Mouse (Mus musculus) hindbrain, postnatal 0 days (tissue): ENCODE results near the gene Patl1. TPM values are rescaled to one million over a fixed set of nuclear protein-coding genes. Genes with fewer than 3 reads are reported as not detected.
"Not testable (repeated sequence)": the region's sequence is repeated elsewhere in the genome, so short reads cannot be mapped to it uniquely, and the experiment has no call there.

Experiments
- ATAC-seq: fragments of 200-750 bp; cut with Nextera tagmentation; 2 replicates; pipeline ENCODE4 v1.8.0; 2017; ENCODE audit warnings: mild to moderate bottlenecking, moderate TSS enrichment, moderate library complexity
- DNase-seq: peaks from one replicate; pipeline ENCODE4 v3.0.0-alpha.2; 2015; ENCODE audit warnings: low spot score
- H3K27ac ChIP-seq: fragments of 300-500 bp; sonication (generic); 2 replicates; pipeline ENCODE4 v1.5.1; 2014; ENCODE audit warnings: mild to moderate bottlenecking
- H3K27me3 ChIP-seq: fragments of 300-500 bp; sonication (generic); 2 replicates; pipeline ENCODE4 v1.6.1; 2014; ENCODE audit warnings: low read length, mixed read lengths; ENCODE audit not compliant: insufficient read depth
- H3K36me3 ChIP-seq: fragments of 300-500 bp; sonication (generic); 2 replicates; pipeline ENCODE4 v1.6.1; 2014; ENCODE audit warnings: low read length, mixed read lengths; ENCODE audit not compliant: insufficient read depth
- H3K4me1 ChIP-seq: fragments of 300-500 bp; sonication (generic); 2 replicates; pipeline ENCODE4 v1.6.1; 2014; ENCODE audit warnings: antibody characterized with exemption, low read length, mixed read lengths; ENCODE audit not compliant: insufficient read depth
- H3K4me2 ChIP-seq: fragments of 300-500 bp; sonication (generic); 2 replicates; pipeline ENCODE4 v1.6.1; 2014; ENCODE audit warnings: low read depth, mild to moderate bottlenecking, low read length, moderate library complexity, mixed read lengths
- H3K4me3 ChIP-seq: fragments of 300-500 bp; sonication (generic); 2 replicates; pipeline ENCODE4 v1.5.1; 2014; ENCODE audit warnings: low read length
- H3K9ac ChIP-seq: fragments of 300-500 bp; sonication (generic); replicated peaks from 2 replicates; pipeline ENCODE4 v1.6.1; 2014; ENCODE audit warnings: mild to moderate bottlenecking, low read length, moderate library complexity, mixed read lengths
- H3K9me3 ChIP-seq: fragments of 300-500 bp; sonication (generic); 2 replicates; pipeline ENCODE4 v1.6.1; 2016; ENCODE audit warnings: low read length, mixed read lengths
- CTCF ChIP-seq: IDR thresholded peaks from 2 replicates; pipeline ENCODE4 v1.5.1; 2016; ENCODE audit warnings: antibody characterized with exemption, control low read depth, low read depth
- WGBS: fragments of 180-500 bp; shearing (Covaris S2); extraction: QIAGEN DNeasy Blood & Tissue Kit; methylation state at CpG from one replicate; pipeline ENCODE4 v1.1.7; 2014; 5-methylcytosine and 5-hydroxymethylcytosine counted together
- microRNA-seq, 2 experiments: library from miRNA; unstranded; fragments of <30 nt; microRNA quantifications; one replicate each; pipeline ENCODE4; 2016
- polyA plus RNA-seq: library from polyadenylated mRNA; unstranded; fragments of >200 nt; fragmentation: Nextera tagmentation; extraction: Ambion mirVana; gene quantifications from 2 replicates; pipeline ENCODE4 v1.2.1, GENCODE M21; 2015
- total RNA-seq: library from RNA; depleted of rRNA; stranded (reverse); fragments of >200 nt; gene quantifications from 2 replicates; pipeline ENCODE4 v1.2.3, GENCODE M21; 2014; rRNA removed

The Patl1 gene
- total and polyA plus RNA-seq, 2 experiments from 2014 or later, result 11.5 to 12.3 TPM

- 86% methylated on average over 5 of the region's 5 CpGs for WGBS
These were observed 65.2 kb downstream of the Patl1 start for GRCm38 (mm10) chr19:11977363-11977762.

GRCm38 (mm10) chr19:11980471-11980870 is 68.3 kb downstream of the Patl1 start:
- Histone ChIP-seq H3K4me1 (no peaks in the 10 kb centered on the region), H3K27me3 (no peaks in the 10 kb centered on the region), H3K4me3 (no peak overlapping the region), H3K4me2 (no peak overlapping the region), H3K36me3 (peaks cover 80% of the 10 kb centered on the region), H3K9me3 (no peaks in the 10 kb centered on the region), H3K27ac (no peak overlapping the region), H3K9ac (no peak overlapping the region)
- TF ChIP-seq CTCF, result no peak
- no peak for DNase-seq
- WGBS, result 91% methylated on average over 4 of the region's 4 CpGs
- no peak for ATAC-seq

More at GRCm38 (mm10) chr19:11977363-11977762, 65.2 kb downstream of the Patl1 start:
- ATAC-seq (no peak), DNase-seq (no peak)
- H3K9me3 ChIP-seq, result no peaks in the 10 kb centered on the region
- H3K9ac ChIP-seq, result no peak overlapping the region
- TF ChIP-seq CTCF, result no peak
- H3K4me2 ChIP-seq, result no peak overlapping the region
- H3K4me3 ChIP-seq, result no peak overlapping the region
- no peaks in the 10 kb centered on the region for H3K4me1 ChIP-seq
- no peaks in the 10 kb centered on the region for H3K27me3 ChIP-seq
- H3K36me3 ChIP-seq, result peaks cover 88% of the 10 kb centered on the region
- H3K27ac ChIP-seq, result no peak overlapping the region

- H3K27me3 ChIP-seq, H3K4me2 ChIP-seq, H3K9ac ChIP-seq, H3K4me3 ChIP-seq, H3K27ac ChIP-seq, H3K4me1 ChIP-seq, DNase-seq, H3K9me3 ChIP-seq, ATAC-seq: not testable (repeated sequence)
- WGBS, result 85% methylated on average over 5 of the region's 5 CpGs
- peaks cover 66% of the 10 kb centered on the region for H3K36me3 ChIP-seq
These were observed 72.4 kb downstream of the Patl1 start for GRCm38 (mm10) chr19:11984614-11985013.

- ATAC-seq, result no peak
- Histone ChIP-seq H3K4me2 (no peak overlapping the region), H3K9me3 (no peaks in the 10 kb centered on the region), H3K27ac (no peak overlapping the region), H3K27me3 (no peaks in the 10 kb centered on the region), H3K9ac (no peak overlapping the region), H3K36me3 (peaks cover 68% of the 10 kb centered on the region), H3K4me1 (no peaks in the 10 kb centered on the region), H3K4me3 (no peak overlapping the region)
- WGBS, result 90% methylated on average over 3 of the region's 3 CpGs
- no peak for DNase-seq
- no peak for TF ChIP-seq CTCF
These were observed 75.6 kb downstream of the Patl1 start for GRCm38 (mm10) chr19:11987841-11988240.

GRCm38 (mm10) chr19:11989334-11989733 is 77.1 kb downstream of the Patl1 start:
- H3K27ac ChIP-seq, result no peak overlapping the region
- no peak overlapping the region for H3K4me3 ChIP-seq
- H3K4me1 ChIP-seq, result no peaks in the 10 kb centered on the region
- H3K27me3 ChIP-seq, result no peaks in the 10 kb centered on the region
- 98% methylated on average over 7 of the region's 7 CpGs for WGBS
- H3K9me3 ChIP-seq, result no peaks in the 10 kb centered on the region
- ATAC-seq, result no peak
- no peak overlapping the region for H3K4me2 ChIP-seq
- TF ChIP-seq CTCF, result no peak
- DNase-seq, result no peak
- peaks cover 65% of the 10 kb centered on the region for H3K36me3 ChIP-seq
- H3K9ac ChIP-seq, result no peak overlapping the region

- H3K4me2 ChIP-seq, result no peak overlapping the region
- peaks cover 61% of the 10 kb centered on the region for H3K36me3 ChIP-seq
- WGBS, result 93% methylated on average over 9 of the region's 9 CpGs
- no peak for ATAC-seq
- no peak for DNase-seq
- no peak overlapping the region for H3K27ac ChIP-seq
- no peak for TF ChIP-seq CTCF
- no peaks in the 10 kb centered on the region for H3K9me3 ChIP-seq
- no peak overlapping the region for H3K4me3 ChIP-seq
- H3K4me1 ChIP-seq, result no peaks in the 10 kb centered on the region
- H3K27me3 ChIP-seq, result no peaks in the 10 kb centered on the region
- H3K9ac ChIP-seq, result no peak overlapping the region
These were observed 79.8 kb downstream of the Patl1 start for GRCm38 (mm10) chr19:11992034-11992433.

- 89% methylated on average over 10 of the region's 10 CpGs for WGBS
- no peaks in the 10 kb centered on the region for H3K4me1 ChIP-seq
- H3K9me3 ChIP-seq, result no peaks in the 10 kb centered on the region
- no peak overlapping the region for H3K27ac ChIP-seq
- no peak overlapping the region for H3K4me2 ChIP-seq
- DNase-seq (no peak), ATAC-seq (no peak)
- no peak for TF ChIP-seq CTCF
- H3K9ac ChIP-seq, result no peak overlapping the region
- peaks cover 57% of the 10 kb centered on the region for H3K36me3 ChIP-seq
- H3K4me3 ChIP-seq, result no peak overlapping the region
- H3K27me3 ChIP-seq, result no peaks in the 10 kb centered on the region
These were observed 80.3 kb downstream of the Patl1 start for GRCm38 (mm10) chr19:11992441-11993029.

Small RNAs within 50 kb of the gene (microRNA-seq; reads per million reads assigned to microRNA genes)
- gene Mir6994, result 11.5 to 15.0 reads per million in 2 experiments

Other genes with a start within 250 kb of the Patl1 start
- not detected in 2 replicates for gene Oosp1, start 221.2 kb upstream of the Patl1 start, total RNA-seq
- gene Oosp1, start 221.2 kb upstream of the Patl1 start, polyA plus RNA-seq, result not detected in 2 replicates
- gene Oosp3, start 215.3 kb upstream of the Patl1 start, total RNA-seq, result not detected in 2 replicates
- gene Oosp3, start 215.3 kb upstream of the Patl1 start, polyA plus RNA-seq, result not detected in 2 replicates
- gene Gif, start 164.8 kb upstream of the Patl1 start, total RNA-seq, result not detected in 2 replicates
- gene Gif, start 164.8 kb upstream of the Patl1 start, polyA plus RNA-seq, result not detected in 2 replicates
- 8.8 and 14.4 TPM in 2 replicates for gene Mrpl16, start 142.0 kb upstream of the Patl1 start, total RNA-seq
- 54.2 and 59.1 TPM in 2 replicates for gene Mrpl16, start 142.0 kb upstream of the Patl1 start, polyA plus RNA-seq
- gene Stx3, start 93.0 kb upstream of the Patl1 start, total RNA-seq, result 9.2 and 16.0 TPM in 2 replicates
- gene Stx3, start 93.0 kb upstream of the Patl1 start, polyA plus RNA-seq, result 24.3 and 25.5 TPM in 2 replicates
- gene Olfr1417, start 73.2 kb upstream of the Patl1 start, total RNA-seq, result not detected in 2 replicates
- 0.19 and 0.20 TPM in 2 replicates for gene Olfr1417, start 73.2 kb upstream of the Patl1 start, polyA plus RNA-seq
- gene Olfr1418, start 51.3 kb upstream of the Patl1 start, total RNA-seq, result not detected in 2 replicates
- gene Olfr1418, start 51.3 kb upstream of the Patl1 start, polyA plus RNA-seq, result not detected in 2 replicates
- gene Olfr1419, start 37.3 kb upstream of the Patl1 start, total RNA-seq, result not detected in 2 replicates
- not detected in 2 replicates for gene Olfr1419, start 37.3 kb upstream of the Patl1 start, polyA plus RNA-seq
- not detected in 2 replicates for gene Olfr1420, start 25.8 kb upstream of the Patl1 start, total RNA-seq
- not detected in 2 replicates for gene Olfr1420, start 25.8 kb upstream of the Patl1 start, polyA plus RNA-seq
- 25.5 and 28.0 TPM in 2 replicates for gene Osbp, start 53.5 kb downstream of the Patl1 start, total RNA-seq
- gene Osbp, start 53.5 kb downstream of the Patl1 start, polyA plus RNA-seq, result 2.5 and 2.6 TPM in 2 replicates
- gene Olfr1423, start 128.9 kb downstream of the Patl1 start, total RNA-seq, result not detected in 2 replicates
- gene Olfr1423, start 128.9 kb downstream of the Patl1 start, polyA plus RNA-seq, result not detected in 2 replicates
- not detected in 2 replicates for gene Olfr1424, start 150.3 kb downstream of the Patl1 start, total RNA-seq
- gene Olfr1424, start 150.3 kb downstream of the Patl1 start, polyA plus RNA-seq, result not detected in 2 replicates
- not detected in 2 replicates for gene Olfr1425, start 165.3 kb downstream of the Patl1 start, total RNA-seq
- gene Olfr1425, start 165.3 kb downstream of the Patl1 start, polyA plus RNA-seq, result not detected in 2 replicates
- not detected in 2 replicates for gene Olfr1426, start 179.6 kb downstream of the Patl1 start, total RNA-seq
- not detected in 2 replicates for gene Olfr1426, start 179.6 kb downstream of the Patl1 start, polyA plus RNA-seq
- not detected in 2 replicates for gene Olfr1427, start 190.9 kb downstream of the Patl1 start, total RNA-seq
- not detected in 2 replicates for gene Olfr1427, start 190.9 kb downstream of the Patl1 start, polyA plus RNA-seq
- gene Olfr1428, start 203.5 kb downstream of the Patl1 start, total RNA-seq, result not detected in 2 replicates
- not detected in 2 replicates for gene Olfr1428, start 203.5 kb downstream of the Patl1 start, polyA plus RNA-seq
- gene Olfr76, start 210.8 kb downstream of the Patl1 start, total RNA-seq, result not detected in 2 replicates
- gene Olfr76, start 210.8 kb downstream of the Patl1 start, polyA plus RNA-seq, result not detected in 2 replicates